Mouse (Mus musculus) forebrain, postnatal 0 days (tissue): ENCODE data around the gene Gadd45b. TPM values are rescaled to one million over a fixed set of nuclear protein-coding genes. Genes with fewer than 3 reads are reported as not detected.

Experiments used
- ATAC-seq: fragments of 200-750 bp; cut with Nextera tagmentation; 2 replicates; pipeline ENCODE4 v1.8.0; 2017; ENCODE audit warnings: mild to moderate bottlenecking, moderate library complexity
- DNase-seq: peaks from one replicate; pipeline ENCODE4 v3.0.0-alpha.2; 2015
- H3K27ac ChIP-seq: fragments of 300-500 bp; sonication (generic); 2 replicates; pipeline ENCODE4 v1.5.1; 2014; ENCODE audit warnings: low read depth, mild to moderate bottlenecking, antibody characterized with exemption, low read length, moderate library complexity, mixed read lengths
- H3K27me3 ChIP-seq: fragments of 300-500 bp; sonication (generic); 2 replicates; pipeline ENCODE4 v1.6.1; 2014; ENCODE audit warnings: mild to moderate bottlenecking, low read length, mixed read lengths; ENCODE audit not compliant: insufficient read depth
- H3K36me3 ChIP-seq: fragments of 300-500 bp; sonication (generic); 2 replicates; pipeline ENCODE4 v1.6.1; 2014; ENCODE audit warnings: mild to moderate bottlenecking, moderate library complexity; ENCODE audit not compliant: insufficient read depth
- H3K4me1 ChIP-seq: fragments of 300-500 bp; sonication (generic); 2 replicates; pipeline ENCODE4 v1.6.1; 2014; ENCODE audit warnings: antibody characterized with exemption; ENCODE audit not compliant: insufficient read depth
- H3K4me2 ChIP-seq: fragments of 300-500 bp; sonication (generic); 2 replicates; pipeline ENCODE4 v1.6.1; 2014; ENCODE audit warnings: low read depth, mild to moderate bottlenecking, moderate library complexity
- H3K4me3 ChIP-seq: fragments of 300-500 bp; sonication (generic); 2 replicates; pipeline ENCODE4 v1.5.1; 2014; ENCODE audit warnings: low read depth, low read length, mixed read lengths
- H3K9ac ChIP-seq: fragments of 300-500 bp; sonication (generic); 2 replicates; pipeline ENCODE4 v1.6.1; 2014; ENCODE audit warnings: mild to moderate bottlenecking
- H3K9me3 ChIP-seq: fragments of 300-500 bp; sonication (generic); 2 replicates; pipeline ENCODE4 v1.6.1; 2016; ENCODE audit warnings: low read length
- CTCF ChIP-seq: sonication (generic); IDR thresholded peaks from 2 replicates; pipeline ENCODE4 v1.5.1; 2016; ENCODE audit warnings: antibody characterized with exemption, control low read depth, low read depth
- WGBS: fragments of 180-500 bp; shearing (Covaris S2); extraction: QIAGEN DNeasy Blood & Tissue Kit; methylation state at CpG from one replicate; pipeline ENCODE4 v1.1.7; 2014; 5-methylcytosine and 5-hydroxymethylcytosine counted together
- polyA plus RNA-seq: library from polyadenylated mRNA; unstranded; fragments of >200 nt; fragmentation: Nextera tagmentation; extraction: Ambion mirVana; gene quantifications from 2 replicates; pipeline ENCODE4 v1.2.1, GENCODE M21; 2015
- total RNA-seq: library from RNA; depleted of rRNA; stranded (reverse); fragments of >200 nt; gene quantifications from 2 replicates; pipeline ENCODE4 v1.2.3, GENCODE M21; 2014

The Gadd45b gene
- total and polyA plus RNA-seq, 2 experiments from 2014 or later, result 5.0 to 7.7 TPM

GRCm38 (mm10) chr10:80896581-80897485 is 33.0 kb upstream of the Gadd45b start:
- Histone ChIP-seq H3K4me2 (no peak overlapping the region), H3K27me3 (no peaks in the 10 kb centered on the region), H3K36me3 (peaks cover 4% of the 10 kb centered on the region), H3K4me1 (peaks cover 6% of the 10 kb centered on the region), H3K9me3 (no peaks in the 10 kb centered on the region), H3K4me3 (no peak overlapping the region), H3K27ac (no peak overlapping the region), H3K9ac (no peak overlapping the region)
- ATAC-seq (no peak), DNase-seq (no peak)
- 73% methylated on average over 24 of the region's 24 CpGs for WGBS
- no peak for TF ChIP-seq CTCF

- Histone ChIP-seq H3K27me3 (no peaks in the 10 kb centered on the region), H3K9ac (no peak overlapping the region), H3K9me3 (no peaks in the 10 kb centered on the region), H3K36me3 (peaks cover 15% of the 10 kb centered on the region), H3K4me2 (peak overlapping the region; percentile 5; the same call in 1 of the 2 replicates), H3K27ac (no peak overlapping the region), H3K4me1 (peaks cover 6% of the 10 kb centered on the region), H3K4me3 (no peak overlapping the region)
- TF ChIP-seq CTCF, result no peak
- peak; percentile 46 for DNase-seq
- WGBS, result 38% methylated on average over 41 of the region's 41 CpGs
- no peak for ATAC-seq
Measured at GRCm38 (mm10) chr10:80897861-80898510, 31.9 kb upstream of the Gadd45b start.

- Histone ChIP-seq H3K4me2 (no peak overlapping the region), H3K36me3 (peaks cover 26% of the 10 kb centered on the region), H3K4me1 (peaks cover 6% of the 10 kb centered on the region), H3K27ac (no peak overlapping the region), H3K9ac (no peak overlapping the region), H3K9me3 (no peaks in the 10 kb centered on the region), H3K27me3 (no peaks in the 10 kb centered on the region), H3K4me3 (no peak overlapping the region)
- TF ChIP-seq CTCF, result no peak
- WGBS, result 89% methylated on average over 8 of the region's 8 CpGs
- ATAC-seq, result no peak
- DNase-seq, result no peak
Measured at GRCm38 (mm10) chr10:80899074-80899473, 30.8 kb upstream of the Gadd45b start.

GRCm38 (mm10) chr10:80899591-80900317 is 30.1 kb upstream of the Gadd45b start:
- WGBS, result 20% methylated on average over 25 of the region's 25 CpGs
- no peak for TF ChIP-seq CTCF

GRCm38 (mm10) chr10:80900318-80901247 is 29.3 kb upstream of the Gadd45b start, which contains the start of gene Timm13:
TSS of gene Timm13 (minus strand) at chr10:80900969.
- Histone ChIP-seq H3K4me1 (peaks cover 6% of the 10 kb centered on the region), H3K27ac (peak within 1 kb of the TSS; percentile 89), H3K36me3 (peaks cover 40% of the 10 kb centered on the region), H3K9ac (peak within 1 kb of the TSS; percentile 80), H3K4me3 (peak within 1 kb of the TSS; percentile 89), H3K27me3 (no peaks in the 10 kb centered on the region), H3K4me2 (peak within 1 kb of the TSS; percentile 91), H3K9me3 (no peaks in the 10 kb centered on the region)
- DNase-seq, result peak; percentile 99
- ATAC-seq, result peak; percentile 97
- no peak for TF ChIP-seq CTCF
- under 1% methylated on average over 72 of the region's 72 CpGs for WGBS

More at GRCm38 (mm10) chr10:80899591-80900317, 30.1 kb upstream of the Gadd45b start:
- Histone ChIP-seq H3K4me2 (peak overlapping the region; percentile 91), H3K36me3 (peaks cover 33% of the 10 kb centered on the region), H3K4me1 (peaks cover 6% of the 10 kb centered on the region), H3K4me3 (peak overlapping the region; percentile 89), H3K27ac (peak overlapping the region; percentile 89), H3K27me3 (no peaks in the 10 kb centered on the region), H3K9me3 (no peaks in the 10 kb centered on the region), H3K9ac (peak overlapping the region; percentile 80)
- ATAC-seq (no peak), DNase-seq (no peak)
